Mouse (Mus musculus): ENCODE measurements around the gene Stim2.

Gene Stim2

DNA sequence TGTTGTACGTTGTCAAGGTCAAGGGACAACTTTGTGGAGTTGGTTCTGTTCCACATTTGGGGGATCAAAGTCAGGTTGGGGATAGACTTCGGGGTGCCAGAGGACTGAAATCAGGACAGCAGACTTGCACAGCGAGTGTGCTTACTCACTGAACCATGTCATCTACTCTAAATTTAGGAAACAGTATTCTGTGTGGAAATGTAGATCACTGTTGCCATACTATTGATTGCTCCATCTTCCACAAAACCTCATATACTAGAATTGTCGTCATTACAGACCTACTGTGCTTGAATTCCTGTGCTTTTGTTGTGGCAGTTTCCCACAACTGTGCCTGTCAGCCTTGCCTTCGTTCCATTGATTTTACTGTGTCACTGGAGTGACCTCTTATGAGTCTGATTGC is 51.6 kb downstream of the Stim2 start:
- DNase-seq, result no peak

DNA sequence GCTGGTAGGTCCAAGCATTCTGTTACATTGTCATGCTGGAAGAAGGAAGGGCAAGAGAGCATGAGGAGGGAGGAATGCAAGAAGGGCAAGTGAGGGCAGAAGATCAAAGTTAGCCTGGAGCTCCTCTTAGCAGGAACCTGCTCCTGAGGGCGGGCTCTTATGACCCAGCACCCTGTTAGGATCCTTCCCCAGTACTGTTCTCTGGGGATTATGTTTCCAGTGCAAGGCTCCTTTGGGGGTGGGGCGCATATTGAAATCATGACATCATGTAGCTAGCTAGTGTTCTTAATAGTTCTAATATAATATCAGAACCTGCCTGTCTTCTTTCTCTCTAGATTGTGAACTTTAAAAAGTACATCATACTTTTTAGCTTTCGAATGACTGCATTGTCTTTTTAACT is 52.8 kb downstream of the Stim2 start:
- DNase-seq, result no peak

DNA sequence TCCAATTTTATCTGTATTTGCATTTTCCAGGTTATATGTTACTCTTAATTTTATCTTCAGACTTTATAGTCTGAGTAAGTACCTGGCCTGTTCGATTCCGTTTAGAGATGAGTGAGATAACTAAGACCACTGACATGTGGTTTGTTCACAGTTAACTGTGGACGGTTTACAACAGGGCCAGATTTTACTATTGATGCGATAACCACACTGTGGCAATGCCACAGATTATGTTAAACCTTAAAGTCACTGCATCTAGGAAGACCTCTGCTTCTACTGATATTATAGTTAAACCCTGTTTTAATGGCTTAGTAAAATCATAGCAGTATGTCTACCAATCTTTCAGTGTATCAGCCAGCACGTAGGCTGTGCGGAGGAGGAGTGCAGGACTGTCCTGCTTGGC is 53.9 kb downstream of the Stim2 start:
- no peak for DNase-seq

DNA sequence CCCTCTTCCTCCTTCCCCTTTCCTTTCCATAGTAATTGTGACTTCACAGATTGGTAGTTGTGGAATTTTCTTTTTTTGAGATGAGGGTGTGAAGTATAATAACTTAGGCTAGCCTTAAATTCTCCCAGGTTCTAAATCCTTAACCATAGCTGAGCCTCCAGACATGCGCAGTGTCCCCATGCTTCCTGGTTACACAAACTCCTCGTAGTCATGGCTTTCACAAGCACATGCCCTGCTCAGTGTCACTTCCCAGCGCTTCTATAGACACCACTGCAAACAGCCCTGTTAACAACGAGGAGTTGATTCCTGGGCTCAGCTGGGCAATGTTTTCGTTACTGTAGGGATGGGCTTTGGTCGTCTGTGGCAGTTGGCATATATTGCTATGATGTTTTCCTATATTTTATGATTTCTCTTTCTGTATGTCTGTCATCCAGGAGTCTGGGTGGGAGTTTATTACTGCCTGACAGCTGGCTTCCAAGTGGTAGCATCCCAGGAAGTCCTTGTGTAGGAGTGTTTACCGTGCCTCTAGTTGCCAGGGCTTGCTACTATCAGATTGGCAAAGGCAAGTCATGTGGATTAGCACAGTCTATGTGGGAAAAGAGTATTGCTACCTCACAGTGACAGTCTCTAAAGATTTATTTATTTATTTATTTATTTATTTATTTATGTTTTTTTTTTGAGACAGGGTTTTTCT is 55.5 kb downstream of the Stim2 start:
- DNase-seq, result no peak

DNA sequence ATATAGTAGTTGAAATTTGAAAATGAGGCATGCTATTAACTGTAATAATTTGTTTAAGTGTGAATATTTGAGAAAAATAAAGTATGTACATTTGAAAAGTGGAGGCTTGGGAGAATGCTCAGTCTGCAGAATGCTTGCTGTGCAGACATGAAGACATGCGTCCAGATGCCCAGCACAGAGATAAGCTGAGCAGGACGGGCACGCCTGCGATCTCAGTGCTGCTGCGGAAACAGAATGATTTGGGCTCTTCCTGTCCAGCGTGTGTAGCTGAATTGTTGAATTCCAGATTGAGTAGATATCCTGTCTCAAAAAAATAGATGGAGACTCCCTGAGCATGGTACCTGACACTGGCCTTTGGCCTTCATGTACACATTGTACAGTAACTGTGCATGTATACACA is 58.0 kb downstream of the Stim2 start:
- no peak for DNase-seq

DNA sequence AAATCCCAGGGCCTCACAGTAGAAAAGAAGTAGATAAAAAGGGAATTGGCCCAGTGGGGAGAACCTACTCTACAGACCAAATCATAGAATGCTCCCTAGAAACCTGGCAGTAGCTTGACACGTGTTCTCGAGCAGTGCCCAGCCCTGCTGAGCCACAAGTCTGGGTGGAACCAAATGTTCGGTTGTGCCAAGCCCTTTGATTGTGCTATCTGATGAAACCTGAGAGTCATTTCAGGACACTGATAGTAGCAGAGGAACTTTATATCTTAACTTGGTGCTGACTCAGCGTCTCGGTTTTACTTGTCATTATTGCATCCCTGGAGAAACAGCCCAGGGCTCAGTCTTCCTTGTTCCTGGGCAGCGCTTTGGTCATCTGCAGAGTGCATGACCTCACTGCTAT is 61.7 kb downstream of the Stim2 start:
- DNase-seq, result no peak

DNA sequence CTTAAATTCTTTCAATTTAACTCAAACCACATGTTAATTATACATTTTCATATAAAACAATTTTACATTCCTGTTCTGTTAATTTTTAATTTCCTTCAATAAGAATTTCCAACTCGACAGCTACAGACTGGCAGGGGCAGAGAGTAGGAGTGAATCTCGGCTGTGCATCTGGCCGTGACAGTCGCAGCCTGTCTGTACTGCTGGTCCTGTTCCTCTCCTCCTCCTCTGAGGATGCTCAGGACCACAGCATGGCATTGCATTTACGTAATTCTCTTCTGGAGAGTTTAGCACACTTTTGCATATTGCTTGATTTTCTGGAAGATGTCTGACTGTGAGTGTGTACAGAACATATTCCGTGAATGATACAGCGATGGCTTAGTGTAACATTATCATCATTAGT is 63.8 kb downstream of the Stim2 start:
- DNase-seq, result no peak

DNA sequence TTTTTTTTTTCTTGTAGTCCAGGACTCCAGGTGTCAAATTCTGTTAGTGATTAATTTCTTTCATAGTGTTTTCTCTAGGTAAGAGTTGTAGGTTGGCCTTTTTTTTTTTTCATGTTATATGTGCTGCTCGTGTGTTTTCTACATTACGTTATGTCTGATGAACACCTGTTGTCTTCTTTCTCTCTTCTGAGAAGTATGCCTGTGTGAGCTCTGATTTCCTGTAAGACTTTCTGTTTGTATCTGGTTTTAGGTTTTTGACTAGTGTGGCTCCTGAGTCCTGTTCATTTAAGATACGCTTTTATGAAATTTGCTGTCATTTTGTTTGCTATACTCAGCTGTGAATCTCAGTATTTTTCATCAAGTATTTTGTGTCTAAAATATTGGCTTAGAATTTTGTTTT is 69.3 kb downstream of the Stim2 start:
- DNase-seq, result no peak

DNA sequence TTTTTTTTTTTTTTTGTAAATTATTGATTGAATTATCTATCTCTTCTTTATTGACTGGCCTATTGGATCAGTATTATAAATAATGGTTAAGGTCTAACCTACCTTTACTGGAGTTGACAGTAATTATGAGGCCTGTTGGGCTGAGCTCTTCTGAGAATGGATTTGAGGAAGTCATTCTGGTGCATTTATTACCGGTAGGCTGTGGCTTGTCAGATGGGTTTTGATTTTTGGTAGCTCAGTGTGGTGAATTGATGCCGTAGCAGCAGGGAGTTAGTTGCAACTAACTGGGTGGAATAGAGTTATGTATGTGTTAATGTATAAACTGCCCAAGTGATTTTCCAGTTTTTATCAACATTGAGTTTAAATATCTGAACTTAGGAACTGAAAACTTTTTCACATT is 72.2 kb downstream of the Stim2 start:
- no peak for DNase-seq

DNA sequence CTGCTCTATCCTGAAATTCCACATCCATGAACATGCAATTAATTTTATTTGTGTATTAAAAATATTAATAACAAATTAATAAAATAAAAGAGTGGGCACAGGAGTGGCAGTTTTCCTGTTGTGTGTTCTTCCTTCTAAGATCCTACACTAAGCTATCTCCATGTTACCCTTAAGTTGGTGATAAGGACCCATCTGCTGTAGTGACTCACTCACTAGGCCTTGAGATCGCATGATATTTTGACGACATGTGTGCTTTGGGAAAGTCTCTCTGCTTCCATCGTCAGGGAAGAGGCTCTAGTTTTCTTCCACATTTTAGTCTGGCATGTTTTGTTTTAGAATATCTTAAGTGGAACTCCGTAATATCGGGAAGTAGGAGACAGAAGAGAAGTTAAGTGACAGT is 73.0 kb downstream of the Stim2 start:
- no peak for DNase-seq

DNA sequence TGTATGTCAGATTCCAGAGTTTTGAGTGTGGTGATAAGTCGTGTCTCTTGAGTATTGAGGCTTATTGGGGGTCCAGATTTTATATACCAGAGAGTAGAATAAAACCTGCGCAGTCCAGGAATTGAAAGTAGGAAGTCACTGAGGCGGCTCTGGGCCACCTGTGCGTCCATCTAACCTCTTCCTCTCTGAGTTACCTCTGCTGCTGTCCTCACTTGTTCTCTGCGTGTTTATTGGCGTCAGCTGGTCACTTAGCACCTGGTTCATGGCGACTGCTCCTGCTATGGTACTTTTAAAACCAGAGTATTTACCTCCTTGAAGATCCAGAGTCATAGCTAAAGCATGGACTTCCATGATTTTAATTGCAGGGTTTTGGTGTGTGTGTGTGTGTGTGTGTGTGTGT is 73.4 kb downstream of the Stim2 start:
- no peak for DNase-seq

DNA sequence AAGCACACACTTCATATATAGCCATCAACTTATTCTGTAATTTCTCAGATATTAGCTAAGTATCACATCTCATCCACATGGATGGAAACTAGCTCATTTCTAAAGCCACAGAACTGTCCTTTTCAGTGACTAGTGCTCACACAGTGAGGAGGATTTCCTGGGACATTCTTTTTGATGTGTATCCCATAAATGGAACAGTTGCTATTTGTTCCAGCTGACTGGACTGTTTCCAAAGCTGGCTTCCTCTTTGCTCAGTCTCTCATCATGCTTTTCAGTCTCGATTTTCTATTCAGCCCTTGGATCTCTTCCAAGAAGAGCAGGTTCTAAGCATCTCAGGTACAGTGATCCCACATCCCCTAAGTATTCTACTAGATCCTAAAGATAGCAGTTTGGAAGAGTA is 75.0 kb downstream of the Stim2 start:
- DNase-seq, result no peak

DNA sequence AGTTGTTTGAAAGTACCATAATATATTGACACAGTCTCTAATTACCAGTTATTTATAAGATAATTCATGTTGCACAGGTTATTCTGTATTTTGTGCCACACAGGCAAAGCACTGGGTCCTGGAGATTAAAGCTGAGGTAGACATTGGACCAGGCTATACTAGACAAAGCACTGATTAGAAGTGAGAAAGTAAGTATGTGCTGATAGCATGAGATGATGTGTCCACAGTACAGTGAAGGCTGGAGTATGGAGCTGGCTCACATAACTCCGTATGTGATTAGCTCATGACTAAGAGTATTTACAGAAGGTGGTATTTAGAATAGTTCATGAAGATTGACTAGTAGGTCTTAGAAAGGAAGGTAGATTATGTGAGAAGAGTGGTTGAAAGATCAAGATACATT is 81.7 kb downstream of the Stim2 start:
- no peak for DNase-seq

DNA sequence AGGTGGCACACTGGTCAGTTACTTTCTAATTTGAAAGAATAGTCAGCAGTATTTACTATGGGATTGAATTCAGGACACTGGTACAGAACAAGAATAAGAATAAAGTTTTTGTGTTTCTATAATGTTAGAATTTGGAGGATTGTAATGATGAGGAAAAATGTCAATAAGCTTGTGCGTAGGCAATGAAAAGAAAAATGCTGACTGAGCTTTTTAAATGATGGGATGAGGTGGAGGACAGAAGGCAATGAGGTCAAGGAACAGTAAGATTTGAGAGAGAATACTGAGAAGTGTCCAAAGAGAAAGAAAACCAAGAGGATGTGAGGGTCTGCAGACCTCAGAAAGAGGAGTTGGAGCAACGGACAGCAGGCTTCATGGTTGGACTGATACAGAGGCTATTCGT is 89.6 kb downstream of the Stim2 start:
- DNase-seq, result no peak

DNA sequence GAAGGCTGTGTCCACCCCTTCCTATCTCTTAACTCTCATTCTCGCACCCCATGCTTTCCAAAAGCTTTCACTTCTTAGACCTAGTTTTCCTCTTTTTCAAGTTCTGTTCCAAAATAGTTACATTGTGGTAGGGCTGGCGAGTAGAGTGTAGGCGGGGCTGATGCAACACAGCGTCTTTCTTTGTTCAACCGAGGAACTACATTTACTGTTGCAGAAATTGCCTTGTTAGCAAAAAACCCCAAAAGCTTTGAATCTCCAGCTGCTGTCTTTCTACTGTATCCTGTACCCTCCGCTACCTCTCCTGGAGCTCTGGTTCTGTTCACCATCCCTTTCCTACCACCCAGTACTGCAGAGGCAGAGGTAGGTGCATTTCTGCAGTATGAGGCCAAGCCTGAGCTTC is 99.9 kb downstream of the Stim2 start:
- peak; percentile 30 to 44 for DNase-seq

DNA sequence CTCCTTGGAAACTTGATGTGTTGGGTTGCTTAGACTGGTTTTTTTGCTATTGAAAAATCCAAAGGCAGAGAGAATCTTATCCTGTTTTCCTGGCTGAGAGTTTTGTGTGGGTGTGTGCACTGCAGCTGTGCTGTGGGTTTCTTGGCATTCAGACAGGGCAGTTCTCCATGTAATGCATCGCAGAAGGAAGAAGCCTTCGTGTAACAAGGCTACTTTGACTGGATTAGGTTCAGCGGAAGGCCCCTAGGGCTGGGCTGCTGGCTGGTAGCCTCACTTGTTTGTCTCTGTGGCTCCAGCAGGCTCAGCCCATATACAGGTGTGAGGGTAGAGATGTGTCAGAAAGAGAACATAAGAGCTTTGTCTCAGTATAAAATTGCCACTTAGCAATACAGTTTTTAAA is 102.6 kb downstream of the Stim2 start:
- peak; percentile 39 to 61 for DNase-seq

DNA sequence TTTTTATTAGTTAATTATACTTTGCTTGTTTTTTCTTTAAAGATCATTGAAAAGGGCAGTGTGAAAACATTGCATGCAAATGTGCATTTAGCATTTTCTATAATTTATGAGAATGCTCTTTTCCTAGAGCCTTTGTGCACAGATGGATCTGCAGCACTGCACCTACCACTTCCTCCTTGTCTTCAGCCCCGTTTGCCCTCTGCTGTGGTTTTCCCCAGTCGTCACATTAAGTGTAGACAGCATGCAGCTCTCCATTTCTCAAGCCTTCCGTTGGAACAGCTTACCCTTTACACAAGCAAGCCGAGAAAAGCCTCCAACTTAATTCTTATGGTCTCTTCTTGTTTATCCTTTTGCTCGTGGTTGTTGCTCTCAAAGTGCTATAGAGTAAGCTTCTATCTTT is 103.0 kb downstream of the Stim2 start:
- DNase-seq, result peak; percentile 66 to 77

DNA sequence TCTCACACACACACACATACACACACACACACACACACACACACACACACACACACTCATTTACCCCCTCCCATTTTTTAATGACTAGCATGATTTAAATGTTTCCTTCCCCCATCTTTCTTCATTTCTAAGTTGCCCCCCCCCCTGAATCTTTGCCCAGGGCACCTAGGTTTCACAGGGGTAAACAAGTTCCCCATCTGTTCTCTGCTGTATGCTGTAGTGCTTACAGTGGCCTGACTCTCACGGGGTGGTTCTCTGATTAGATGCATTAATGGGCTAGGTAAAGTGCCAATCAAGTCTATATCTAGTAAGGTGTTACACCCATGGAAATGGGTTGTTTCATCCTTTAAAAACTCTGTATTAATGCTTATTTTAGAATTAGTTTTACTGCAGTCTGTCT is 103.7 kb downstream of the Stim2 start:
- no peak for DNase-seq

DNA sequence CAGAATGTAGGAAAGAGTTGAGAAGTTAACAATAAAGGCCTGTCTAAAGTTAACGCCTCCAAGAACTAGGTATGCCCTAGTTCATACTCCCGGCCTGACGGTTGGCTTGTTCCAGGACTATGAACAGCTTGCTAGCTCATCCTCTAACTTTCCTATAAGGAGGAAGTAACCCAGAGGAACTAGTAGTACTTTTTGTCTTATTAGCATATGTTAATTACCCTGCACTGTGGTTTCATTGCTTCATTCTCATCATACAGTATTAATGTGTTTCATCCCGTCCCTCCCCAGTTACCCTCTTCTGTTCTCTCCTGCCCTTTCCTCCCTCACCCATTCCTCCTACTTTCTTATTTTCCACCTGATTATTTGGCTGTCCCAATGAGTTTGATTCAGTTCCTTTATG is 108.4 kb downstream of the Stim2 start:
- no peak for DNase-seq

DNA sequence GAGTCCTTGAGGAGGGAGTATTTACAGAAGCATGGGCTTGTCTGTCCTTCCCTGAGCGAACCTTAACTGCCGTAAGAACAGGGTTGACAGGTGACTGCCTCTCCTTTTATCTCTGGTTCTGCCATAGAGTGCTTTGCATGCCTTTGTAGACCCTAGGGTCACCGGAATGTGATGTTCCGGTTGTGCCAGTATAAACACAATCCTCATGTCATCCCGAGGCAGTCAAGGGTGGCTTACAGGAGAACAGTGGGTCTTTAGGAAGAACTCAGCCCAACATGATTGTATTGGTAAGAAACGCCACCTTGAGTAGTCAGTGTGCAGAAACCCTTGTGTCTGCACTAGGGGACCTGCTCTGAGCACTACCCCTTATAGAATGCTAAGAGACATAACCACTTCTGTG is 108.8 kb downstream of the Stim2 start:
- DNase-seq, result no peak

DNA sequence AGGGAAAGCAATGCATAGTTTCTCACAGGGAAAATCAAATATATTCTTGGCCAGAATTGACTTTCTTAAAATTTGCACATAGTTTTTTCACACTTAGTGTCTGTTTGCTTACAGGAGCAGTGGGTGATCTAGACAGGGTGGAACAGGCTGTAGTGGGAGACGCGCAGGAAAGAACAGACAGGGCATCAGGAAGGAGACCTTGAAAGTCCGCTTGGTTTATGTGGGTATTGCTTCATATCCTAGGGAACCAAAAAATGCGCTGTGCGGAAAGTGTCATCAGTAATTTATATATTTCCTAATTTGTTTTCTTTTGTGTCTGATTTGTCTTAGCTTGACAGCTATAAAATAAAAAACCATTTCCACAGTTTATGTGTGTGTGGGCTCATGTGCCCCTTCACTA is 110.8 kb downstream of the Stim2 start:
- no peak for DNase-seq

DNA sequence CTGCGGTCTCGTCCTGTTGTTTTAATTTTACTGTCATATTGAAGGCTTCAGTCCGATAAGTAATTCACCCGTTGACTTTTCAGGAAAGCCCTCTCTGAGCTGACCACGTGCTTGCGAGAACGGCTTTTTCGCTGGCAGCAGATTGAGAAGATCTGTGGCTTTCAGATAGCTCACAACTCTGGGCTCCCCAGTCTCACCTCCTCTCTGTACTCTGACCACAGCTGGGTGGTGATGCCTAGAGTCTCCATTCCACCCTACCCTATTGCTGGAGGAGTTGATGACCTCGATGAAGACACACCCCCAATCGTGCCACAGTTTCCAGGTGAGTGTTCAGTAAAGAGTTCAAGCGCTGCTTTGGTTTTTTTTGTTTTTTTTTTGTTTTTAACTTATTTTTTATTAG is 112.5 kb downstream of the Stim2 start:
- no peak for DNase-seq

DNA sequence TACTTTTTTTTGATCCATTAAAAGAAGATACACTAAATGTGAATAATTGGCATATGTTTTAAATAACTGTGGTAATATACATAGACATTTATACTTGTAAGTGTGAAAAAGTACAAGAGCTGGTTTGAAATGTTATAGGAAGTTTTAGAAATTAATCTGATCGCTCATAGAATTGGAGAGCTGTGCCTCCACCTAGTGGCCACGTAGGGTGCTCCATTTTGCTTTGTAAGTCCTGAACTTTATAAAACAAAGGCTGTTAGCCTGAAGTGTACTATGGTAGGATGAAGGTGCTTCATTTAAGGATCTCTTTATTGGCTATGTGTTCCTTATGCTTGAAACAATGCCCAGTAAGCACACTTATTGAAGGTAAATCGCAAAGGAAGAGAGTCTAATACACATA is 115.0 kb downstream of the Stim2 start:
- DNase-seq, result peak; percentile 58 to 62

DNA sequence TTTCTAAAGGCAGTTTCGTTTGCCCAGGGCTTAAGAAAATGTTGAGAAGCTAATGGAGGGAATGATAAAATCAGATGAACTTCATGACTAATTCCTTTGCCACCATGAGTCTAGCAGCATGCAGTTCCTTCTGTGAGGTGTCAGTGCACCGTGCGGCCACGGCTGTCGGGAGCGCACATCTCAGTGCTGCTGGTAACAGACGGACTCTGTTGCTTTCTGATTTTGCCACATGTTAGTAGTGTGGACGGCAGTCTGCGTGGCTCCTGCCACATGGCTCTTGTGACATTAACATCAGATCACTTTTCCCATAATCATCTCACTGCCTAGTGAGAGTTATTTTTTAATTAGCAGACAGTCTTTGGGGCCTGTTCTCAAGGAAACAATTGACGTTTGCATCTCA is 118.2 kb downstream of the Stim2 start:
- no peak for DNase-seq

DNA sequence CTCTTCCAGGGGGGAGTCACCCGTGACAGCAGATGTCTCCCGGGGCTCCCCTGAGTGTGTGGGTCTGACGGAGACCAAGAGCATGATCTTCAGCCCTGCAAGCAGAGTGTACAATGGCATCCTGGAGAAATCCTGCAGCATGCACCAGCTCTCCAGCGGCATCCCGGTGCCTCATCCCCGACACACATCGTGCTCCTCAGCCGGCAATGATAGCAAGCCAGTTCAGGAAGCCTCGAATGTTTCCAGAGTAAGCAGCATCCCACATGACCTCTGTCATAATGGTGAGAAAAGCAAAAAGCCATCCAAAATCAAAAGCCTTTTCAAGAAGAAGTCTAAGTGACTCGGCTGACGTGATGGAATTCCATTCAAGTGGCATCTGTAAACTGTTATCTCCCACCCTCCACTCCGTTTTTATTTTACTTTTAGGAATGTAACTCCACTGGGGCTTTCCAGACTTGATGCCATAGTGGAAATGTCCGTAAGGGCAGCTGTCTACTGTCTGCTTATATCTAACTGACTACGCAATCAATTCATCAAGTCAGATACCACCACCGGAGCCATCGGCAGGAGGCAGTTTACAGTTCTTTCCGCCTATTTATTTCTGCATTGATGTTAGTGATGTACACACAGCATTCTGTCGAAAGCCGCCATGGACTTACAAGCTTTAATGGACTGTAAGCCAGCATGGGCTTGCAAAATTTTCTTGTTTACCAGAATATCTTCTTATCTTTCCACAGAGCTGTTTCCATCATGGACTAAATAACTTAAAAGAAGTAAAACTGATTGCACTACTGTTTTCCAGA is 120.3 kb downstream of the Stim2 start:
- DNase-seq, result no peak
